Mouse (Mus musculus) forebrain, embryonic 16.5 days (tissue): ENCODE data around the gene Abca4. TPM values are rescaled to one million over a fixed set of nuclear protein-coding genes. Genes with fewer than 3 reads are reported as not detected.

Source experiments
- ATAC-seq: fragments of 200-750 bp; cut with Nextera tagmentation; 2 replicates; pipeline ENCODE4 v1.8.0; 2017; ENCODE audit warnings: mild to moderate bottlenecking, moderate library complexity
- H3K27ac ChIP-seq: fragments of 300-500 bp; sonication (generic); 2 replicates; pipeline ENCODE4 v1.5.1; 2014; ENCODE audit warnings: low read length, control low read depth
- H3K27me3 ChIP-seq: fragments of 300-500 bp; sonication (generic); replicated peaks from 2 replicates; pipeline ENCODE4 v1.6.1; 2014; ENCODE audit warnings: low read length; ENCODE audit not compliant: control insufficient read depth, insufficient read depth
- H3K36me3 ChIP-seq: fragments of 300-500 bp; sonication (generic); 2 replicates; pipeline ENCODE4 v1.6.1; 2014; ENCODE audit not compliant: control insufficient read depth, insufficient read depth
- H3K4me1 ChIP-seq: fragments of 300-500 bp; sonication (generic); replicated peaks from 2 replicates; pipeline ENCODE4 v1.6.1; 2014; ENCODE audit warnings: low read length; ENCODE audit not compliant: control insufficient read depth, insufficient read depth
- H3K4me2 ChIP-seq: fragments of 300-500 bp; sonication (generic); 2 replicates; pipeline ENCODE4 v1.6.1; 2014; ENCODE audit warnings: mild to moderate bottlenecking, low read length, control low read depth
- H3K4me3 ChIP-seq: fragments of 300-500 bp; sonication (generic); replicated peaks from 2 replicates; pipeline ENCODE4 v1.5.1; 2014; ENCODE audit warnings: mild to moderate bottlenecking, low read length, control low read depth
- H3K9ac ChIP-seq: fragments of 300-500 bp; sonication (generic); replicated peaks from 2 replicates; pipeline ENCODE4 v1.6.1; 2014; ENCODE audit warnings: low read depth, low read length, control low read depth
- H3K9me3 ChIP-seq: fragments of 300-500 bp; sonication (generic); 2 replicates; pipeline ENCODE4 v1.6.1; 2016; ENCODE audit warnings: low read length; ENCODE audit not compliant: control insufficient read depth
- WGBS: fragments of 180-500 bp; shearing (Covaris S2); extraction: QIAGEN DNeasy Blood & Tissue Kit; methylation state at CpG from one replicate; pipeline ENCODE4 v1.1.7; 2014; 5-methylcytosine and 5-hydroxymethylcytosine counted together
- polyA plus RNA-seq: library from polyadenylated mRNA; unstranded; fragments of >200 nt; fragmentation: Nextera tagmentation; extraction: Ambion mirVana; gene quantifications from 2 replicates; pipeline ENCODE4 v1.2.1, GENCODE M21; 2015

Abca4 gene
- polyA plus RNA-seq, 1 experiment from 2014 or later, result 0.70 TPM

- H3K27ac ChIP-seq, result no peak overlapping the region
- ATAC-seq, result peak; percentile 57
- peaks cover 15% of the 10 kb centered on the region for H3K27me3 ChIP-seq
- no peak overlapping the region for H3K4me3 ChIP-seq
- H3K36me3 ChIP-seq, result no peaks in the 10 kb centered on the region
- no peaks in the 10 kb centered on the region for H3K9me3 ChIP-seq
- peaks cover 47% of the 10 kb centered on the region for H3K4me1 ChIP-seq
- 5% methylated on average over 10 of the region's 10 CpGs for WGBS
- H3K9ac ChIP-seq, result no peak overlapping the region
- H3K4me2 ChIP-seq, result peak overlapping the region; percentile 13; the same call in 1 of the 2 replicates
Measured at GRCm38 (mm10) chr3:122046187-122046620, 2.0 kb downstream of the Abca4 start.

GRCm38 (mm10) chr3:122047402-122047801, 3.2 kb downstream of the Abca4 start:
- no peak; the same call in 1 of the 2 replicates for ATAC-seq
- Histone ChIP-seq H3K9ac (no peak overlapping the region), H3K4me1 (peaks cover 47% of the 10 kb centered on the region), H3K27ac (no peak overlapping the region), H3K27me3 (peaks cover 13% of the 10 kb centered on the region), H3K4me2 (no peak overlapping the region), H3K36me3 (no peaks in the 10 kb centered on the region), H3K9me3 (no peaks in the 10 kb centered on the region), H3K4me3 (no peak overlapping the region)
- WGBS, result 41% methylated on average over 7 of the region's 7 CpGs

GRCm38 (mm10) chr3:122047921-122048861, 3.9 kb downstream of the Abca4 start:
- peak; percentile 89 for ATAC-seq
- H3K27me3 ChIP-seq, result peaks cover 5% of the 10 kb centered on the region; the same call in 1 of the 2 replicates
- H3K4me3 ChIP-seq, result no peak overlapping the region
- H3K4me2 ChIP-seq, result peak overlapping the region; percentile 31
- peaks cover 47% of the 10 kb centered on the region for H3K4me1 ChIP-seq
- H3K9me3 ChIP-seq, result no peaks in the 10 kb centered on the region
- WGBS, result 8% methylated on average over 17 of the region's 17 CpGs
- no peaks in the 10 kb centered on the region for H3K36me3 ChIP-seq
- no peak overlapping the region for H3K9ac ChIP-seq
- H3K27ac ChIP-seq, result 0 out of 2 replicates have a peak overlapping the region, but pooled peaks have one; percentile 28

- no peak overlapping the region for H3K9ac ChIP-seq
- no peaks in the 10 kb centered on the region for H3K9me3 ChIP-seq
- H3K4me1 ChIP-seq, result peaks cover 39% of the 10 kb centered on the region
- no peaks in the 10 kb centered on the region for H3K36me3 ChIP-seq
- H3K27me3 ChIP-seq, result 0 out of 2 replicates have a peak, but pooled peaks cover 3% of the 10 kb centered on the region
- ATAC-seq, result no peak
- H3K4me3 ChIP-seq, result no peak overlapping the region
- WGBS, result 49% methylated on average over 6 of the region's 6 CpGs
- no peak overlapping the region for H3K4me2 ChIP-seq
- no peak overlapping the region for H3K27ac ChIP-seq
Measured at GRCm38 (mm10) chr3:122049158-122049557, 4.9 kb downstream of the Abca4 start.

GRCm38 (mm10) chr3:122058439-122059198, 14.4 kb downstream of the Abca4 start:
- Histone ChIP-seq H3K27me3 (0 out of 2 replicates have a peak, but pooled peaks cover 2% of the 10 kb centered on the region), H3K4me2 (no peak overlapping the region), H3K9ac (no peak overlapping the region), H3K9me3 (no peaks in the 10 kb centered on the region), H3K4me1 (no peaks in the 10 kb centered on the region), H3K27ac (no peak overlapping the region), H3K4me3 (no peak overlapping the region), H3K36me3 (no peaks in the 10 kb centered on the region)
- WGBS, result 72% methylated on average over 9 of the region's 9 CpGs
- ATAC-seq, result no peak

- Histone ChIP-seq H3K9ac (no peak overlapping the region), H3K27me3 (no peaks in the 10 kb centered on the region), H3K36me3 (no peaks in the 10 kb centered on the region), H3K4me3 (no peak overlapping the region), H3K9me3 (no peaks in the 10 kb centered on the region), H3K4me1 (no peaks in the 10 kb centered on the region), H3K4me2 (no peak overlapping the region), H3K27ac (no peak overlapping the region)
- ATAC-seq, result no peak
- WGBS, result 89% methylated on average over 10 of the region's 10 CpGs
Measured at GRCm38 (mm10) chr3:122062586-122062985, 18.3 kb downstream of the Abca4 start.

GRCm38 (mm10) chr3:122064556-122065410, 20.5 kb downstream of the Abca4 start:
- no peak overlapping the region for H3K27ac ChIP-seq
- H3K9ac ChIP-seq, result no peak overlapping the region
- H3K4me1 ChIP-seq, result no peaks in the 10 kb centered on the region
- H3K27me3 ChIP-seq, result no peaks in the 10 kb centered on the region
- 87% methylated on average over 13 of the region's 13 CpGs for WGBS
- no peak for ATAC-seq
- H3K4me3 ChIP-seq, result no peak overlapping the region
- H3K4me2 ChIP-seq, result no peak overlapping the region
- no peaks in the 10 kb centered on the region for H3K36me3 ChIP-seq
- H3K9me3 ChIP-seq, result no peaks in the 10 kb centered on the region

- no peak overlapping the region for H3K27ac ChIP-seq
- no peaks in the 10 kb centered on the region for H3K27me3 ChIP-seq
- no peak overlapping the region for H3K4me3 ChIP-seq
- no peak for ATAC-seq
- no peaks in the 10 kb centered on the region for H3K9me3 ChIP-seq
- H3K36me3 ChIP-seq, result no peaks in the 10 kb centered on the region
- WGBS, result 58% methylated on average over 10 of the region's 10 CpGs
- no peak overlapping the region for H3K4me2 ChIP-seq
- no peaks in the 10 kb centered on the region for H3K4me1 ChIP-seq
- H3K9ac ChIP-seq, result no peak overlapping the region
Measured at GRCm38 (mm10) chr3:122071769-122072168, 27.5 kb downstream of the Abca4 start.
